Mouse (Mus musculus) spleen, postnatal 10 days (tissue): ENCODE data around the gene Ralgps2.

Experiments used
- DNase-seq, 2 experiments: peaks; one replicate each; pipeline ENCODE4 v3.0.0; 2021 to 2022; ENCODE audit warnings: low spot score in 2 of 2

Ralgps2 gene

GRCm38 (mm10) chr1:156769621-156770297, 169.7 kb downstream of the Ralgps2 start:
- DNase-seq = no peak

- DNase-seq = no peak
Measured at GRCm38 (mm10) chr1:156769163-156769562, 170.3 kb downstream of the Ralgps2 start.

- DNase-seq = no peak
Measured at GRCm38 (mm10) chr1:156765311-156765710, 174.1 kb downstream of the Ralgps2 start.

- no peak for DNase-seq
Measured at GRCm38 (mm10) chr1:156764584-156764983, 174.8 kb downstream of the Ralgps2 start.

- no peak for DNase-seq
Measured at GRCm38 (mm10) chr1:156763280-156763679, 176.1 kb downstream of the Ralgps2 start.

GRCm38 (mm10) chr1:156761430-156761801, 178.0 kb downstream of the Ralgps2 start:
- no peak for DNase-seq

- no peak for DNase-seq
Measured at GRCm38 (mm10) chr1:156760549-156761429, 178.6 kb downstream of the Ralgps2 start.

GRCm38 (mm10) chr1:156758326-156758725, 181.1 kb downstream of the Ralgps2 start:
- DNase-seq = no peak

GRCm38 (mm10) chr1:156754608-156755413, 184.6 kb downstream of the Ralgps2 start:
- DNase-seq = no peak
